Mouse (Mus musculus) midbrain, postnatal 0 days (tissue): ENCODE results near the gene Mthfd1. TPM values are rescaled to one million over a fixed set of nuclear protein-coding genes. Genes with fewer than 3 reads are reported as not detected.

Experiments
- ATAC-seq: fragments of 200-750 bp; cut with Nextera tagmentation; 2 replicates; pipeline ENCODE4 v1.8.0; 2017; ENCODE audit warnings: moderate number of reproducible peaks, mild to moderate bottlenecking, moderate TSS enrichment, moderate library complexity; ENCODE audit not compliant: low FRiP score
- DNase-seq: peaks from one replicate; pipeline ENCODE4 v3.0.0-alpha.2; 2015; ENCODE audit warnings: low spot score
- H3K27ac ChIP-seq: fragments of 300-500 bp; sonication (generic); 2 replicates; pipeline ENCODE4 v1.5.1; 2014; ENCODE audit warnings: low read depth, mild to moderate bottlenecking, low read length, mixed read lengths
- H3K27me3 ChIP-seq: fragments of 300-500 bp; sonication (generic); 2 replicates; pipeline ENCODE4 v1.6.1; 2014; ENCODE audit warnings: low read length, control low read depth, mixed read lengths; ENCODE audit not compliant: insufficient read depth
- H3K36me3 ChIP-seq: fragments of 300-500 bp; sonication (generic); 2 replicates; pipeline ENCODE4 v1.6.1; 2014; ENCODE audit warnings: low read length, control low read depth, mixed read lengths; ENCODE audit not compliant: insufficient read depth
- H3K4me1 ChIP-seq: fragments of 300-500 bp; sonication (generic); 2 replicates; pipeline ENCODE4 v1.6.1; 2014; ENCODE audit warnings: mild to moderate bottlenecking, control low read depth, antibody characterized with exemption, low read length, mixed read lengths; ENCODE audit not compliant: insufficient read depth
- H3K4me2 ChIP-seq: fragments of 300-500 bp; sonication (generic); 2 replicates; pipeline ENCODE4 v1.6.1; 2014; ENCODE audit warnings: low read depth, mild to moderate bottlenecking, low read length, mixed read lengths; ENCODE audit not compliant: poor library complexity, severe bottlenecking
- H3K4me3 ChIP-seq: fragments of 300-500 bp; sonication (generic); 2 replicates; pipeline ENCODE4 v1.5.1; 2014; ENCODE audit warnings: low read depth, mild to moderate bottlenecking, low read length, moderate library complexity
- H3K9ac ChIP-seq: fragments of 300-500 bp; sonication (generic); replicated peaks from 2 replicates; pipeline ENCODE4 v1.6.1; 2014; ENCODE audit warnings: mild to moderate bottlenecking, low read length, moderate library complexity, mixed read lengths; ENCODE audit not compliant: poor library complexity, severe bottlenecking
- H3K9me3 ChIP-seq: fragments of 300-500 bp; sonication (generic); 2 replicates; pipeline ENCODE4 v1.6.1; 2016; ENCODE audit warnings: low read length, control low read depth
- CTCF ChIP-seq: IDR thresholded peaks from 2 replicates; pipeline ENCODE4 v1.5.1; 2016; ENCODE audit warnings: antibody characterized with exemption, mild to moderate bottlenecking
- WGBS: fragments of 180-500 bp; shearing (Covaris S2); extraction: QIAGEN DNeasy Blood & Tissue Kit; methylation state at CpG from one replicate; pipeline ENCODE4 v1.1.7; 2014; 5-methylcytosine and 5-hydroxymethylcytosine counted together
- polyA plus RNA-seq: library from polyadenylated mRNA; unstranded; fragments of >200 nt; fragmentation: Nextera tagmentation; extraction: Ambion mirVana; gene quantifications from 2 replicates; pipeline ENCODE4 v1.2.1, GENCODE M21; 2015
- total RNA-seq: library from RNA; depleted of rRNA; stranded (reverse); fragments of >200 nt; gene quantifications from 2 replicates; pipeline ENCODE4 v1.2.3, GENCODE M21; 2014

The Mthfd1 gene
- total and polyA plus RNA-seq, 2 experiments from 2014 or later = 23.7 to 26.7 TPM

DNA sequence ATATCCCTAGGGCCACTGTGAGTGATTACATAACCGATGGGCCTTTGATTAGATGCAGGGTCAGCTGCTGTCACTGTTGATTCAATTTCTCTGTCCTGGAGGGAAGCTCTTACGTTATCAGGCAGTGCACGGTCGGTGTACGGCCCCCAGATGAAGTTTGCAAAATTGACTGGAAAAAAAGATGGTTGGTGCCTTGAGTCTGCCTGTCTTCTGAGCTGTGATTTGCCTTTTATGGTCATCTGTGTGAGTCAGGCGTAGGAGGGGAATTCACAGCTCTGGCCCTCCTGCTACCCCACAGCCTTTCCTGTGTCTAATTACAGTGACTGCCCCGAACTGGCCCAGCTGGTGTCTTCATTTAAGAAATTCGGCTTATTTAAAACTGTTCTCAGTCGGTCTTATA lies 52.9 kb downstream of the Mthfd1 start:
- Histone ChIP-seq H3K36me3 (peaks cover 19% of the 10 kb centered on the region), H3K4me1 (no peaks in the 10 kb centered on the region), H3K4me3 (no peak overlapping the region), H3K9ac (no peak overlapping the region), H3K4me2 (no peak overlapping the region), H3K9me3 (no peaks in the 10 kb centered on the region), H3K27me3 (no peaks in the 10 kb centered on the region), H3K27ac (no peak overlapping the region)
- WGBS = 45% methylated on average over 9 of the region's 9 CpGs
- DNase-seq (no peak), ATAC-seq (no peak)
- TF ChIP-seq CTCF = no peak

DNA sequence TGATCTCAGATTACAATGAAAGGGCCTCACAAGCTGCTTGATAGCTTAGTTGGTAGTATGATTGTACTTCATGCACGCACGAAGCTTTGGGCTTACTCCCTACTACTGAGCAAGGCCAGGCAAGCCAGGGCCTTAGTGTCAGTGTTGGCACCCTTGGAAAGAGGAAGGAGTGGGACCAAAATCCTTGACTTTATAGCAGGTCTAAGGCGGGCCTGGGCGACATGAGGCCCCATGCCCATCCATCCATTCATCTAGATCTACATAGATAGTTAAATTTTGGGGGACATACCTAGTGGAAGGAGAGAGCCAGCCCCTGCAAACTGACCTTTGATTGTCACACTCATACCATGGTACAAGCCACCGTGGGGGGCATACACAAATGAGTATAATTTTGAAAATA lies 53.3 kb downstream of the Mthfd1 start:
- H3K9me3 ChIP-seq = no peaks in the 10 kb centered on the region
- no peaks in the 10 kb centered on the region for H3K4me1 ChIP-seq
- ATAC-seq (no peak), DNase-seq (no peak)
- no peak overlapping the region for H3K4me3 ChIP-seq
- TF ChIP-seq CTCF = no peak
- no peak overlapping the region for H3K4me2 ChIP-seq
- WGBS = 86% methylated on average over 5 of the region's 5 CpGs
- H3K27me3 ChIP-seq = no peaks in the 10 kb centered on the region
- H3K27ac ChIP-seq = no peak overlapping the region
- H3K36me3 ChIP-seq = peaks cover 19% of the 10 kb centered on the region
- H3K9ac ChIP-seq = no peak overlapping the region

DNA sequence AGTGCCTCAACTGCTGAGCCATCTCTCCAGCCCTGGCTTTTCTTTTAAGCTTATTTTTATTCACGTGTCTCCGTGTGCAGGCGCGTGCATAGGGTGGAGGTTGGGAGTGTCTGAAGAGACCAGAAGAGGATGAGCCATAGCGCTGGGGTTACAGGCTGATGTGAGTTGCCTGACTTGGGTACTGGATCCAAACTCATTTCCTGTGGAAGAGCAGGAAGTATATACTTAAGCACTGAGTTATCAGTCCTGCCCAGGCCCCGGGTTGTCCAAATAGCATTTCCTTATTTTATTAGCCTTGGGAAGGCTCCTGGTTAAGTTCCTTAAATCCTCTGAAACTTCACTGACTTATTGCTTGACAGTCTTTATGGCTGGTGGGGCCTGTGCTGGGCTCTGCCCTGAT lies 54.9 kb downstream of the Mthfd1 start:
- Histone ChIP-seq H3K4me2 (no peak overlapping the region), H3K36me3 (peaks cover 29% of the 10 kb centered on the region), H3K9me3 (no peaks in the 10 kb centered on the region), H3K27ac (no peak overlapping the region), H3K4me1 (no peaks in the 10 kb centered on the region), H3K4me3 (no peak overlapping the region), H3K9ac (no peak overlapping the region), H3K27me3 (no peaks in the 10 kb centered on the region)
- ATAC-seq = no peak
- WGBS = 89% methylated on average over 6 of the region's 6 CpGs
- DNase-seq = no peak
- TF ChIP-seq CTCF = no peak

DNA sequence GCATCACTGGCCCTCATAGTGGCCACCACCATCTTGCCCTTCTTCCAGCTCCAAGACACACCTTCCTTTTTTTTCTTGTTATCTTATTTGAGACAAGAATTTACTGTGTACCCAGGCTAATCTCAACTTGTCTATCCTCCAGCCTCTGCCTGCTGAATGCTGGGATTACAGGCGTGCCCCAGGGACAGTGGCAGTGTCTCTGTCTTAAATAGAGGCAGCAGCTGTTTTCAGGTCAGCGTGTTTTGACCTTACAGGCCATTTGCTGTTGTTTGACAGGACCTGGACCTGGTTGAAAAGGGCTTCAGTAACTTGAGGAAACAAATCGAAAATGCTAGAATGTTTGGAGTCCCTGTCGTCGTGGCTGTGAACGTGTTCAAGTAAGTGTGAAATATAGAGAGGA lies 55.5 kb downstream of the Mthfd1 start:
- H3K27me3 ChIP-seq = no peaks in the 10 kb centered on the region

DNA sequence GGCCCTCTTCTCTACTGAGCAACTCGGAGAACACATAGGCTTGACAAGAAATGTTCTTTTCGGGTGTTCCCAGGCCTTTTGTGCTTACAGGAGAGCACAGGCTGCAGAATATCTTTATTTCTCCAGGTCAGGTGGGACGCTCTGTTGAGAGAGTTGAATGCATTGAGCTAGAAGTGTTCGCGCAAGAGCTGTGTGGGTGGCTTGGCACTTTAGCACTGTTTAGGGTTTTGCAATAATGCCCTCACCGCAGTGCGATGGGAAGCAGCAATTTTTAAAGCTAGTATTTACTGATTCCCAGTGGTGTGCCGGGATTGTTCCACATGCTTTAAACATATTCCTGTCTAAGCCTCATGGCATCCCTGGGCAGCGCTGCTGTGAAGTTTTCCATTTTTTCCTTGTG lies 56.1 kb downstream of the Mthfd1 start:
- WGBS = 94% methylated on average over 9 of the region's 9 CpGs

More for the DNA sequence above, 55.5 kb downstream of the Mthfd1 start:
- Histone ChIP-seq H3K4me1 (no peaks in the 10 kb centered on the region), H3K4me2 (no peak overlapping the region), H3K4me3 (no peak overlapping the region), H3K27ac (no peak overlapping the region), H3K9ac (no peak overlapping the region), H3K9me3 (no peaks in the 10 kb centered on the region), H3K36me3 (peaks cover 34% of the 10 kb centered on the region)
- 84% methylated on average over 6 of the region's 6 CpGs for WGBS
- TF ChIP-seq CTCF = no peak
- no peak for ATAC-seq
- DNase-seq = no peak

DNA sequence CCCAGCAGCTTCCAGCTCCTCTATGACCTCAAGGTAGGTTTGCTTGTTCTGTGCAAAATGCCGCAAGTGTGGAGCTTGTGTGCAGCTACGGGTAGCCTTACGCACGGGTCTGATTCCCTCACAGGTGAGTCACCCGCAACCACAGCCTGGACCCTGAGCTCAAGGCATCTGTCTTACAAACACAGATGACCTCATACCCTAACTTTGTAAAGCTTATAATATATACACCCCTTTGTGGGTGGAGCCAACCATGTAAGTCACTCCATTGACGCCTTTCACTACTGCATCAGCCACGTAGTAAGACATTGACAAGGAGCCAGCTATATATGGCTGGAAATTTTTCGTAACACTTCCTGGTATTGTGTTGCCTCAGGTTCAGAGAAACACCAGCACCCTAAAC lies 56.9 kb downstream of the Mthfd1 start:
- DNase-seq (no peak), ATAC-seq (no peak)
- peaks cover 36% of the 10 kb centered on the region for H3K36me3 ChIP-seq
- H3K27ac ChIP-seq = no peak overlapping the region
- WGBS = 93% methylated on average over 8 of the region's 8 CpGs
- no peak overlapping the region for H3K9ac ChIP-seq
- H3K27me3 ChIP-seq = no peaks in the 10 kb centered on the region
- no peaks in the 10 kb centered on the region for H3K4me1 ChIP-seq
- H3K4me3 ChIP-seq = no peak overlapping the region
- TF ChIP-seq CTCF = no peak
- no peak overlapping the region for H3K4me2 ChIP-seq
- no peaks in the 10 kb centered on the region for H3K9me3 ChIP-seq

More for the DNA sequence above, 56.1 kb downstream of the Mthfd1 start:
- Histone ChIP-seq H3K36me3 (peaks cover 34% of the 10 kb centered on the region), H3K27ac (no peak overlapping the region), H3K9ac (no peak overlapping the region), H3K9me3 (no peaks in the 10 kb centered on the region), H3K4me3 (no peak overlapping the region), H3K4me1 (no peaks in the 10 kb centered on the region), H3K27me3 (no peaks in the 10 kb centered on the region), H3K4me2 (no peak overlapping the region)
- DNase-seq = no peak
- ATAC-seq = no peak
- no peak for TF ChIP-seq CTCF
